Mouse (Mus musculus) ES-E14 (cell line): ENCODE data around the gene 2310022A10Rik.

Experiments used
- CHD2 ChIP-seq: IDR thresholded peaks from 2 replicates; pipeline ENCODE4 v1.6.1; 2014; ENCODE audit warnings: mild to moderate bottlenecking, low read depth, low read length, inconsistent platforms
- MAFK ChIP-seq: IDR thresholded peaks from 2 replicates; pipeline ENCODE4 v1.6.1; 2014; ENCODE audit warnings: mild to moderate bottlenecking, low read depth, low read length, inconsistent platforms; ENCODE audit not compliant: insufficient read depth
- ZC3H11A ChIP-seq: IDR thresholded peaks from 2 replicates; pipeline ENCODE4 v1.6.1; 2012; ENCODE audit warnings: low read depth, mild to moderate bottlenecking, inconsistent platforms, low read length, borderline replicate concordance

GRCm38 (mm10) chr7:27574124-27574880 is 21.3 kb downstream of the 2310022A10Rik start:
- no peak for TF ChIP-seq ZC3H11A
- no peak for TF ChIP-seq MAFK
- no peak for TF ChIP-seq CHD2
